Mouse (Mus musculus): ENCODE measurements at regions not wholly inside any gene's neighbourhood (a gene's known extent, or its start where the extent isn't known, plus 50 kb on each side); places are given as distances from the start of the nearest gene placed in this dataset.

DNA sequence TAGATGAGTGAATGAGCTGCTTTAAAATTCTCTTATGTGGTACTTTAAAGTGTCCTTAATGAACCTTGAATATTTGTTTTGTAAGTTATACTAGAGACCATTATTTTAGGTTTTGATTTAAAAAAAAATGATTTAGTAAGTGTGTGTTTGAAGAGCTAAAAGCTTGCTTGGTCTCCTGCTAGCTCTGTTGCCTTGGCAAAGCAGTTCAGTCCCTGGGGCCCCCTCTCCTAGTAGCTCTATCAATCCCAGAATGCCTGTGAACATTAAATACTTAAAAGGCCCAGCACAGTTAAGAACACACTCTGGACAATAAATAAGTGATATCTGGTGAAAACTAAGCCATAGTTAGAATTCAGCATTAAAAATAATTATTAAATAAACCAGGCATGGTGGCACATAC, 138.3 kb upstream of the Abca1 start:
- Histone ChIP-seq H3K9me3 (ENCODE audit: control insufficient read depth, low read length) (no peaks in the 10 kb centered on the region), H3K36me3 (ENCODE audit: control insufficient read depth, insufficient read depth, low read length) (no peaks in the 10 kb centered on the region), H3K4me1 (ENCODE audit: control insufficient read depth, insufficient read depth, low read length) (no peaks in the 10 kb centered on the region), H3K27ac (ENCODE audit: low read depth, low read length) (no peak overlapping the region), H3K4me2 (ENCODE audit: low read depth) (no peak overlapping the region), H3K27me3 (ENCODE audit: control insufficient read depth, insufficient read depth, low read length) (no peaks in the 10 kb centered on the region), H3K4me3 (ENCODE audit: low read depth, low read length) (no peak overlapping the region), H3K9ac (ENCODE audit: low read length) (no peak overlapping the region)
- ATAC-seq (ENCODE audit: insufficient read depth, low FRiP score, low TSS enrichment) (no peak), DNase-seq (ENCODE audit: low spot score) (no peak)

DNA sequence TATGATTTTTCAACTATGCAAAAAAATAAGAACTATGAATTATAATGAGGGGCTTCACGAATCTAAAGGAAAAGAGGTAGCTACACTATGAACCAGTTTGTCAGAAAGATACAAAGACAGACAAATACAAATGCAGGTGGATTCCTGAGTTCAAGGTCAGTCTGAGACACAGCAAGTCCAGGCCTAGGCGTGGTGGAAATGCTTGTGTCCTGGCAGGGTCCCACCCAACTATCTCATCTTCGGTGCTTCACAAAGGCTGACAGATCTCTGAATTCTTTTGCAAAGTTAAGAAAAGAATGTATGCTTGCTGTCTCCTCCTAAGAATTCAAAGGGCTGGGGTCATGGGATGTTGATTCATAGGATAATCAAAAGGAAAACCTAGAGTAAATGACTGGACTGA, 132.9 kb upstream of the Abca1 start:
- no peaks in the 10 kb centered on the region for H3K27me3 ChIP-seq (ENCODE audit: control insufficient read depth, insufficient read depth, low read length)
- ATAC-seq (ENCODE audit: insufficient read depth, low FRiP score, low TSS enrichment) (no peak), DNase-seq (ENCODE audit: low spot score) (no peak)
- no peaks in the 10 kb centered on the region for H3K36me3 ChIP-seq (ENCODE audit: control insufficient read depth, insufficient read depth, low read length)
- 88% methylated on average over 3 of the region's 3 CpGs for WGBS
- H3K4me1 ChIP-seq (ENCODE audit: control insufficient read depth, insufficient read depth, low read length) = no peaks in the 10 kb centered on the region
- H3K4me3 ChIP-seq (ENCODE audit: low read depth, low read length) = no peak overlapping the region
- no peaks in the 10 kb centered on the region for H3K9me3 ChIP-seq (ENCODE audit: control insufficient read depth, low read length)
- H3K9ac ChIP-seq (ENCODE audit: low read length) = no peak overlapping the region
- H3K4me2 ChIP-seq (ENCODE audit: low read depth) = no peak overlapping the region
- no peak overlapping the region for H3K27ac ChIP-seq (ENCODE audit: low read depth, low read length)

DNA sequence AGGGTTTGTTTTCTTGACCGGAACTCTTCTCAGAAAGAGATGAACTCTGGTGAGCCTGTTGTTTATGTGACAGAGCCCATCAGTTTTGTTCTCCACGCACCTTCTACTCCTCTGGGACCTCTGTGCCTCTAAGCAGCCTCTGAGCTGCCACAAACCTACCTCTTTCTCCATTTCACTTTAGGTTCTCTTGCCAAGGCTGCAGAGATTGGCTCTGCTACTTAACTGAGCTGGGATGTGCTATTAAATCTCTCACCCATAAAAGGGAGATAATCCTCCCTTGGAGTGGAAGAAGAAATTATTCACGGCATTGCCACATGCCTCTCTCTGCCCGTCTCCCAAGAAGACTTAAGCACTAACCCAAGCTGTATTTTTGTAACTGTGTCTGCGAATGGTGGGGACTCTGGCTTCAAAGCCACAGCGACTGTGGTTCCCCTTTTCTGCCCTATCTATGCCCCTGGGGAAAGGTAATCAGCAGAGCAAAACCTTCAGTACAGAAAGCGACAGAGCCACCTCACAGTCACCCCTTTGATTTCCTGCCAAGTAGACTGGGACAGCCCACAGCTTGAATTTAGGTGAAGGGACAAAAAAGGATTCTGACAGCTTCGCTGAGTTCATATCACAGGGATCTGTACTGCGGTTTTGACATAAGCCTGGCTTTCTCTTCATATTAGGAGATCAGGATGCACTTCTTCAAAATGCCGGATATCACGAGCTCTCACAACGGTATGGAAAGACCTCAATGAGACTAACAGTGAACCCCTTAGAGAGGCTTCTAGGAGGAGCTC, 118.2 kb upstream of the Abca1 start:
- no peak for DNase-seq (ENCODE audit: low spot score)
- Histone ChIP-seq H3K9me3 (ENCODE audit: control insufficient read depth, low read length) (no peaks in the 10 kb centered on the region), H3K4me1 (ENCODE audit: control insufficient read depth, insufficient read depth, low read length) (no peaks in the 10 kb centered on the region), H3K36me3 (ENCODE audit: control insufficient read depth, insufficient read depth, low read length) (no peaks in the 10 kb centered on the region), H3K4me2 (ENCODE audit: low read depth) (no peak overlapping the region), H3K27ac (ENCODE audit: low read depth, low read length) (no peak overlapping the region), H3K9ac (ENCODE audit: low read length) (no peak overlapping the region), H3K27me3 (ENCODE audit: control insufficient read depth, insufficient read depth, low read length) (no peaks in the 10 kb centered on the region), H3K4me3 (ENCODE audit: low read depth, low read length) (no peak overlapping the region)
- ATAC-seq (ENCODE audit: insufficient read depth, low FRiP score, low TSS enrichment) = no peak
- 72% methylated on average over 12 of the region's 12 CpGs for WGBS

DNA sequence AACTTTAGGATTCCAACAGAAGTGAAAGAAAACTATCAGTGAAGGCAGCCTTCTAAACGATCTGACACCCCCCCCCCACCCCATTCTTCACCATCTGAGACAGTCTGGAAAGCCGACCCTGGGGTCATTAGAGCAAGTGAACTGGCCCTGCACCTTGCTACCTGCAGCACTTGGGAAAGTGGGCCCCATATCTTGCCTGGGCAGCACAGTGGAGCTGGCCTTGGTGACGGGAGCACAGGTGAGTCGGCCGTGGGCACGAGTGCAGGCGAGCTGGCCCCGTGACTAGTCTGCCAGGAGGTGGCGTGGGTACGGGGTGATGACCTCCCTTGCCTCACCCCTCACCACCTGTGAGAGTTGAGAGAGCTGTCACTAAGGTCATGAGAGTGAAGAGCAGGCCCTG, 110.7 kb upstream of the Abca1 start:
- Histone ChIP-seq H3K4me3 (ENCODE audit: low read depth, low read length) (no peak overlapping the region), H3K4me2 (ENCODE audit: low read depth) (no peak overlapping the region), H3K27ac (ENCODE audit: low read depth, low read length) (no peak overlapping the region), H3K36me3 (ENCODE audit: control insufficient read depth, insufficient read depth, low read length) (no peaks in the 10 kb centered on the region), H3K4me1 (ENCODE audit: control insufficient read depth, insufficient read depth, low read length) (no peaks in the 10 kb centered on the region), H3K9ac (ENCODE audit: low read length) (no peak overlapping the region), H3K27me3 (ENCODE audit: control insufficient read depth, insufficient read depth, low read length) (no peaks in the 10 kb centered on the region), H3K9me3 (ENCODE audit: control insufficient read depth, low read length) (no peaks in the 10 kb centered on the region)
- DNase-seq (ENCODE audit: low spot score) (no peak), ATAC-seq (ENCODE audit: insufficient read depth, low FRiP score, low TSS enrichment) (no peak)
- 89% methylated on average over 10 of the region's 10 CpGs for WGBS

DNA sequence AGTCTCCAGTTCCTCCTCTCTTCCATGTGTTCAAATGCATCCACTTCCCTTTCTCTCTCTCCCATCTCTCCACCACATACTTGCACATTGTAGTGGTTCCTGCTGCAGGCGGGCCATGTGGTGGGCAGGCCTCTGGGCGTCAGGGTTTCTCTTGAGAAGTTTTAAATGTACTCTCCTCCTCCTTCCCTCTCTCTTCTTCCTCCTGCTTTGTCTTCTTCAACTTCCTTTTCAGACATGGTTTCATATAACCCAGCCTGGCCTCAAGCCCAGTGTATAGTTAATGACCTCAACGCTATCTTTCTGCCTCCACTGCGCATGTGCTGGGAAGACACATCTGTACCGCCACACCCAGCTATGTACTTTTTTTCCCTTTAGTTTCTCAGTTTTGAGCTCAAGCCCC, 110.3 kb upstream of the Abca1 start:
- ATAC-seq (ENCODE audit: insufficient read depth, low FRiP score, low TSS enrichment) = no peak
- Histone ChIP-seq H3K36me3 (ENCODE audit: control insufficient read depth, insufficient read depth, low read length) (no peaks in the 10 kb centered on the region), H3K4me3 (ENCODE audit: low read depth, low read length) (no peak overlapping the region), H3K9me3 (ENCODE audit: control insufficient read depth, low read length) (no peaks in the 10 kb centered on the region), H3K4me1 (ENCODE audit: control insufficient read depth, insufficient read depth, low read length) (no peaks in the 10 kb centered on the region), H3K9ac (ENCODE audit: low read length) (no peak overlapping the region), H3K27me3 (ENCODE audit: control insufficient read depth, insufficient read depth, low read length) (no peaks in the 10 kb centered on the region), H3K27ac (ENCODE audit: low read depth, low read length) (no peak overlapping the region), H3K4me2 (ENCODE audit: low read depth) (no peak overlapping the region)
- 88% methylated on average over 5 of the region's 5 CpGs for WGBS
- DNase-seq (ENCODE audit: low spot score) = no peak

DNA sequence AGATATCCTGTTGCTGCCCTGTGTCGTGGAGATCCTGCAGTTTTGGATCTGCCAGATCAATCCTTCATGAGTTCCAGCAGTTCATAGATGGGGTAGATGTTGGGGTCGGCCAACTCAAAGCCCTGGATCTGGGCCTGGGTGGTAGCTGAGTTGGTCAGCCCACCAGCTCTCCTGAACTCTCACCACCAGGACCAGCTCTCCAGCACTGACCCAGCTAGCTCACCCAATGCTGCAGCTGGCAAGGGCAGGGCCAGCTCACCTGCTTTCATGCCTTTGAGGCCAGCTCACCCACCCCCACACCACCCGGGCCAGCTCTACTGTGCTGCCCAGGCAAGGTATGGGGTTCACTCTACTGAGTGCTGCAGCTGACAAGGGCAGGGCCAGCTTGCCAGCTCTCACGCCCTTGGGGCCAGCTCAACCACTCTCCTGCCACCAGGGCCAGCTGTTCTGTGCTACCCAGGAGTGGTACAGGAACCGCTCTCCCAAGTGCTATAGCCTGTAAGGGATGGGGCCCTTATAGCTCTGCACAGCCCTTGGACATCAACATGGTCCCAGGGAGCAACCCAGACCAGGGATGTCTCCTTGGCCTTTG, 109.7 kb upstream of the Abca1 start:
- 94% methylated on average over 5 of the region's 5 CpGs for WGBS
- no peak overlapping the region for H3K27ac ChIP-seq (ENCODE audit: low read depth, low read length)
- H3K4me1 ChIP-seq (ENCODE audit: control insufficient read depth, insufficient read depth, low read length) = no peaks in the 10 kb centered on the region
- no peaks in the 10 kb centered on the region for H3K36me3 ChIP-seq (ENCODE audit: control insufficient read depth, insufficient read depth, low read length)
- H3K9me3 ChIP-seq (ENCODE audit: control insufficient read depth, low read length) = no peaks in the 10 kb centered on the region
- H3K27me3 ChIP-seq (ENCODE audit: control insufficient read depth, insufficient read depth, low read length) = no peaks in the 10 kb centered on the region
- ATAC-seq (ENCODE audit: insufficient read depth, low FRiP score, low TSS enrichment) = no peak
- no peak overlapping the region for H3K4me2 ChIP-seq (ENCODE audit: low read depth)
- no peak for DNase-seq (ENCODE audit: low spot score)
- H3K4me3 ChIP-seq (ENCODE audit: low read depth, low read length) = no peak overlapping the region
- H3K9ac ChIP-seq (ENCODE audit: low read length) = no peak overlapping the region

DNA sequence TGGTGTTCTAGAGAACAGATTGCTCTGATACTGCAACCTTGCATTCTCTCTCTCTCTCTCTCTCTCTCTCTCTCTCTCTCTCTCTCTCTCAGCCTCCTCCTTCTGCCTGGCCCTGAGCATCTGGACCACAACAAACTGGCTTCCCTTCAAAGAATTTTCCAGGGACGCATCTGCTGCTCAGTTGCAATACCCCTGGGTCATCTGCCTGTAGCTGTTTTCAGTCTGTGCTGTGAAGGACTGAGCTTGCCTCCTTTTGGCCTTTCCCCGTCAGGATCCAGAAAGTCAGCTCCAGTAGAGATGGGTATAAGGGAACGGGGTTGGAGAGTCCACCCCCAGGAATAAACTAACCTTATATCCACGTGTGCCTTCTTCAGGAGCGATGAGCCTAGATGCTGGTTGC, 105.2 kb upstream of the Abca1 start:
- no peaks in the 10 kb centered on the region for H3K36me3 ChIP-seq (ENCODE audit: control insufficient read depth, insufficient read depth, low read length)
- ATAC-seq (ENCODE audit: insufficient read depth, low FRiP score, low TSS enrichment) (no peak), DNase-seq (ENCODE audit: low spot score) (no peak)
- no peaks in the 10 kb centered on the region for H3K9me3 ChIP-seq (ENCODE audit: control insufficient read depth, low read length)
- WGBS = 74% methylated on average over 5 of the region's 5 CpGs
- H3K4me1 ChIP-seq (ENCODE audit: control insufficient read depth, insufficient read depth, low read length) = peaks cover 4% of the 10 kb centered on the region; the same call in 1 of the 2 replicates
- no peak overlapping the region for H3K9ac ChIP-seq (ENCODE audit: low read length)
- H3K4me3 ChIP-seq (ENCODE audit: low read depth, low read length) = no peak overlapping the region
- no peak overlapping the region for H3K27ac ChIP-seq (ENCODE audit: low read depth, low read length)
- H3K4me2 ChIP-seq (ENCODE audit: low read depth) = no peak overlapping the region
- H3K27me3 ChIP-seq (ENCODE audit: control insufficient read depth, insufficient read depth, low read length) = no peaks in the 10 kb centered on the region

DNA sequence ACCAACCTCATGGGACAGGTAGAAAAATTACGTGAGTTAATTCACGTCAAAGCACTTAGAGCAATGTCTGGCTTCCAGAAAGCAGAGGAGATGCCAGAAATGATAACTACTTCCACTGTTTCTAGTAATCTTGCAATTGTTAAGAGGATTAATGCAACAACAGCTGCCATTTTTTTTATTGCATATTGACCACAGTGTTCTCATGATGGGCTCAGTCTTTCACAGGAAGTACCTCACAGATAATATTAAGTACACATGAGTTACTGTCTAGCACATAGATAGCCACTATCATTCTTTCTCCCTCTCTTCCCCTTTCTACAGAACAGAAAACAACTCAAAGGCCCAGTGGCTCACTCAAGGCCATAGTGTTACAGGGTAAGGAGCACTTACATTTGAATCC, 104.8 kb upstream of the Abca1 start:
- Histone ChIP-seq H3K9me3 (ENCODE audit: control insufficient read depth, low read length) (no peaks in the 10 kb centered on the region), H3K36me3 (ENCODE audit: control insufficient read depth, insufficient read depth, low read length) (no peaks in the 10 kb centered on the region), H3K27ac (ENCODE audit: low read depth, low read length) (no peak overlapping the region), H3K4me2 (ENCODE audit: low read depth) (no peak overlapping the region), H3K9ac (ENCODE audit: low read length) (no peak overlapping the region), H3K4me1 (ENCODE audit: control insufficient read depth, insufficient read depth, low read length) (peaks cover 4% of the 10 kb centered on the region; the same call in 1 of the 2 replicates), H3K4me3 (ENCODE audit: low read depth, low read length) (no peak overlapping the region), H3K27me3 (ENCODE audit: control insufficient read depth, insufficient read depth, low read length) (no peaks in the 10 kb centered on the region)
- 83% methylated on average over 2 of the region's 2 CpGs for WGBS
- ATAC-seq (ENCODE audit: insufficient read depth, low FRiP score, low TSS enrichment) = no peak
- no peak for DNase-seq (ENCODE audit: low spot score)

DNA sequence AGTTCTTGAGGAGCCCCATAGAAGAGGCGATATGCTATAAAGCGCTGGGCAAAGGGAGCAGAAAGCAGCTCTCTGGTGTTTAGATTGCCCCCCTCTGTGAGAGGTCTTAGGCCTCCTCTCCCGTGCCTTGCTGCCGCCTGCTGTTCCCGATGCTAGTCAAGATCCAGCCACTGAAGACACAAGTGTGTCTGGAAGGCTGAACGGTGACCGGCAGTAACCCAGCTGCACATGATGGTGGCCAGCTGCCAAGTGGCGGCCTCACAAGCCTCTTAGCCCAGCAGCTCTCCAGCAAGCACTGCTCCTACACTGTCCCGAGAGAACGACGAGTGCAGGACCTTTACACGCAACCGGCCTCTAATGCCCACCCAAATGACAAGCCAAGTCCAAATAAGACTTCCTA, 104.1 kb upstream of the Abca1 start:
- H3K36me3 ChIP-seq (ENCODE audit: control insufficient read depth, insufficient read depth, low read length) = no peaks in the 10 kb centered on the region
- 63% methylated on average over 13 of the region's 13 CpGs for WGBS
- H3K4me2 ChIP-seq (ENCODE audit: low read depth) = no peak overlapping the region
- H3K9me3 ChIP-seq (ENCODE audit: control insufficient read depth, low read length) = no peaks in the 10 kb centered on the region
- ATAC-seq (ENCODE audit: insufficient read depth, low FRiP score, low TSS enrichment) (no peak), DNase-seq (ENCODE audit: low spot score) (peak; percentile 27)
- H3K27me3 ChIP-seq (ENCODE audit: control insufficient read depth, insufficient read depth, low read length) = no peaks in the 10 kb centered on the region
- H3K27ac ChIP-seq (ENCODE audit: low read depth, low read length) = no peak overlapping the region
- peaks cover 4% of the 10 kb centered on the region; the same call in 1 of the 2 replicates for H3K4me1 ChIP-seq (ENCODE audit: control insufficient read depth, insufficient read depth, low read length)
- no peak overlapping the region for H3K4me3 ChIP-seq (ENCODE audit: low read depth, low read length)
- no peak overlapping the region for H3K9ac ChIP-seq (ENCODE audit: low read length)
